Mouse (Mus musculus): ENCODE measurements at regions not wholly inside any gene's neighbourhood (a gene's known extent, or its start where the extent isn't known, plus 50 kb on each side); places are given as distances from the start of the nearest gene placed in this dataset.

GRCm38 (mm10) chr9:86095460-86095859, 253.3 kb downstream of the Tpbg start:
- no peak for DNase-seq (ENCODE audit: low read depth, low spot score)
- TF ChIP-seq MAFK (IDR thresholded peaks at IDR 0.05; ENCODE audit: insufficient read depth, low read depth, low read length) (no peak), CHD2 (IDR thresholded peaks at IDR 0.05; ENCODE audit: low read depth, low read length) (no peak), ZNF384 (IDR thresholded peaks at IDR 0.05; ENCODE audit: low read depth, low read length) (no peak), HCFC1 (IDR thresholded peaks at IDR 0.05; ENCODE audit: borderline replicate concordance, insufficient read depth, low read length) (no peak)
- Histone ChIP-seq H3K4me1 (ENCODE audit: control insufficient read depth in 2 of 2, insufficient read depth in 2 of 2, low read length in 2 of 2, poor library complexity in 1 of 2) (no peaks in the 10 kb centered on the region), H3K9me3 (ENCODE audit: control insufficient read depth, insufficient read depth, low read depth, low read length) (no peaks in the 10 kb centered on the region), H3K27ac (ENCODE audit: insufficient read depth, low read depth, low read length, poor library complexity, severe bottlenecking) (no peak overlapping the region), H3K9ac (ENCODE audit: insufficient read depth, low read depth, low read length, poor library complexity, severe bottlenecking) (no peak overlapping the region), H3K36me3 (ENCODE audit: control insufficient read depth, insufficient read depth, low read length, poor library complexity, severe bottlenecking) (no peaks in the 10 kb centered on the region), H3K4me3 (ENCODE audit: insufficient read depth in 1 of 2, low read depth in 1 of 2, low read length in 2 of 2, poor library complexity in 1 of 2, severe bottlenecking in 1 of 2) (no peak overlapping the region)
- in situ Hi-C loops (cut with MboI; ENCODE audit: low sequenced_read_pairs in 2 of 2, unreplicated experiment in 2 of 2): no loop called here

GRCm38 (mm10) chr9:86096246-86096645, 254.1 kb downstream of the Tpbg start:
- Histone ChIP-seq H3K4me3 (ENCODE audit: insufficient read depth in 1 of 2, low read depth in 1 of 2, low read length in 2 of 2, poor library complexity in 1 of 2, severe bottlenecking in 1 of 2) (no peak overlapping the region), H3K36me3 (ENCODE audit: control insufficient read depth, insufficient read depth, low read length, poor library complexity, severe bottlenecking) (no peaks in the 10 kb centered on the region), H3K9me3 (ENCODE audit: control insufficient read depth, insufficient read depth, low read depth, low read length) (no peaks in the 10 kb centered on the region), H3K4me1 (ENCODE audit: control insufficient read depth in 2 of 2, insufficient read depth in 2 of 2, low read length in 2 of 2, poor library complexity in 1 of 2) (no peaks in the 10 kb centered on the region), H3K27ac (ENCODE audit: insufficient read depth, low read depth, low read length, poor library complexity, severe bottlenecking) (no peak overlapping the region), H3K9ac (ENCODE audit: insufficient read depth, low read depth, low read length, poor library complexity, severe bottlenecking) (no peak overlapping the region)
- TF ChIP-seq ZC3H11A (IDR thresholded peaks at IDR 0.05; ENCODE audit: borderline replicate concordance, low read depth, low read length): no peak
- TF ChIP-seq CHD2 (IDR thresholded peaks at IDR 0.05; ENCODE audit: low read depth, low read length): no peak
- no peak for TF ChIP-seq HCFC1 (IDR thresholded peaks at IDR 0.05; ENCODE audit: borderline replicate concordance, insufficient read depth, low read length)
- TF ChIP-seq ZNF384 (IDR thresholded peaks at IDR 0.05; ENCODE audit: low read depth, low read length): no peak
- no peak for TF ChIP-seq MAFK (IDR thresholded peaks at IDR 0.05; ENCODE audit: insufficient read depth, low read depth, low read length)
- no peak for DNase-seq (ENCODE audit: low read depth, low spot score)
- in situ Hi-C loops (cut with MboI; ENCODE audit: low sequenced_read_pairs in 2 of 2, unreplicated experiment in 2 of 2): no loop called here

DNA sequence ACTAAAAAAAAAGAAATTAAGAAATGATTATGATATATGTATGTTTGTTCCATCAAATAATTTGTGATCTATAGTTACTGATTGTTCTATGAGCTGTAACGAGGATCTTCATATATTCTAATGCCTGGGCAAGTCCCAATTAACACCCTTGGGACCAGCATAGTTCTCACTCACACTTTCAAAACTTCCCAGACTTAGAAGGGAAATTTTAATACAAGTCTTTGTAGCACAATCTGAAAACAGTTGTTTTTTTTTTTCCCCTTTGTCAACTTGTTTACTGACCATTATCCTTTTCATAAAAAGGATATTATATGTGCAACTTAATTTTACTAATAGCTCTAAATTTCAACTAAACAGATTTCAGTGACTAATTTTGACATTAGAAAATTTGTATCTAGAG, 257.1 kb downstream of the Tpbg start:
- Histone ChIP-seq H3K4me1 (ENCODE audit: control insufficient read depth in 2 of 2, insufficient read depth in 2 of 2, low read length in 2 of 2, poor library complexity in 1 of 2) (no peaks in the 10 kb centered on the region), H3K27ac (ENCODE audit: insufficient read depth, low read depth, low read length, poor library complexity, severe bottlenecking) (no peak overlapping the region), H3K4me3 (ENCODE audit: insufficient read depth in 1 of 2, low read depth in 1 of 2, low read length in 2 of 2, poor library complexity in 1 of 2, severe bottlenecking in 1 of 2) (no peak overlapping the region), H3K9me3 (ENCODE audit: control insufficient read depth, insufficient read depth, low read depth, low read length) (no peaks in the 10 kb centered on the region), H3K36me3 (ENCODE audit: control insufficient read depth, insufficient read depth, low read length, poor library complexity, severe bottlenecking) (no peaks in the 10 kb centered on the region), H3K9ac (ENCODE audit: insufficient read depth, low read depth, low read length, poor library complexity, severe bottlenecking) (no peak overlapping the region)
- no peak for DNase-seq (ENCODE audit: low read depth, low spot score)
- in situ Hi-C loops (cut with MboI; ENCODE audit: low sequenced_read_pairs in 2 of 2, unreplicated experiment in 2 of 2): no loop called here
- TF ChIP-seq CHD2 (IDR thresholded peaks at IDR 0.05; ENCODE audit: low read depth, low read length) (no peak), ZC3H11A (IDR thresholded peaks at IDR 0.05; ENCODE audit: borderline replicate concordance, low read depth, low read length) (no peak), HCFC1 (IDR thresholded peaks at IDR 0.05; ENCODE audit: borderline replicate concordance, insufficient read depth, low read length) (no peak), ZNF384 (IDR thresholded peaks at IDR 0.05; ENCODE audit: low read depth, low read length) (no peak), MAFK (IDR thresholded peaks at IDR 0.05; ENCODE audit: insufficient read depth, low read depth, low read length) (no peak)

GRCm38 (mm10) chr9:86101360-86102086, 259.3 kb downstream of the Tpbg start:
- H3K27ac ChIP-seq (ENCODE audit: insufficient read depth, low read depth, low read length, poor library complexity, severe bottlenecking): no peak overlapping the region
- in situ Hi-C loops (cut with MboI; ENCODE audit: low sequenced_read_pairs in 2 of 2, unreplicated experiment in 2 of 2): no loop called here
- no peaks in the 10 kb centered on the region for H3K36me3 ChIP-seq (ENCODE audit: control insufficient read depth, insufficient read depth, low read length, poor library complexity, severe bottlenecking)
- H3K9ac ChIP-seq (ENCODE audit: insufficient read depth, low read depth, low read length, poor library complexity, severe bottlenecking): no peak overlapping the region
- H3K9me3 ChIP-seq (ENCODE audit: control insufficient read depth, insufficient read depth, low read depth, low read length): no peaks in the 10 kb centered on the region
- H3K4me3 ChIP-seq (ENCODE audit: insufficient read depth in 1 of 2, low read depth in 1 of 2, low read length in 2 of 2, poor library complexity in 1 of 2, severe bottlenecking in 1 of 2): no peak overlapping the region
- no peak for TF ChIP-seq ZNF384 (IDR thresholded peaks at IDR 0.05; ENCODE audit: low read depth, low read length)
- no peak for TF ChIP-seq CHD2 (IDR thresholded peaks at IDR 0.05; ENCODE audit: low read depth, low read length)
- no peak for TF ChIP-seq ZC3H11A (IDR thresholded peaks at IDR 0.05; ENCODE audit: borderline replicate concordance, low read depth, low read length)
- TF ChIP-seq HCFC1 (IDR thresholded peaks at IDR 0.05; ENCODE audit: borderline replicate concordance, insufficient read depth, low read length): no peak
- TF ChIP-seq MAFK (IDR thresholded peaks at IDR 0.05; ENCODE audit: insufficient read depth, low read depth, low read length): no peak
- H3K4me1 ChIP-seq (ENCODE audit: control insufficient read depth in 2 of 2, insufficient read depth in 2 of 2, low read length in 2 of 2, poor library complexity in 1 of 2): no peaks in the 10 kb centered on the region
- DNase-seq (ENCODE audit: low read depth, low spot score): no peak

All from ES-E14 (cell line).